ENCODE assay signal across 22 mouse cellular contexts in genomic region chr3:123112781-123113180, GRCm38 (mm10).
DNase-seq lines count a peak whose midpoint lies in the region; ATAC-seq and TF ChIP-seq lines count a peak whose summit lies in the region.
"Had no signal": no experiment of that assay in that cellular context is flagged by ENCODE, and none has a peak within 500 bp of the region (broad histone marks: within the 10 kb centered on the region; RNA-seq: fewer than 3 reads in every experiment).

No protein-coding gene starts in this region.

- no peak for TF ChIP-seq EP300 in stomach, postnatal 0 days (optimal IDR thresholded peaks at IDR 0.05)

- H3K4me2 ChIP-seq in embryonic facial prominence, embryonic 11.5 days (ENCODE audit: low read depth, low read length), result no peak overlapping the region
- peak overlapping the region; percentile 22 for H3K4me2 ChIP-seq in heart, embryonic 13.5 days
- no peak overlapping the region for H3K4me2 ChIP-seq in midbrain, embryonic 11.5 days
- H3K4me2 ChIP-seq in midbrain, embryonic 15.5 days, result no peak overlapping the region
- no peak overlapping the region for H3K4me2 ChIP-seq in stomach, postnatal 0 days (replicated peaks; ENCODE audit: low read depth)
- no peak overlapping the region for H3K4me2 ChIP-seq in forebrain, embryonic 14.5 days (ENCODE audit: low read length)
- H3K4me2 ChIP-seq: forebrain, embryonic 13.5 days; heart, embryonic 12.5 days; hindbrain, embryonic 12.5 days had no signal

- H3K36me3 ChIP-seq in embryonic facial prominence, embryonic 11.5 days (replicated peaks; ENCODE audit: control insufficient read depth, insufficient read depth, low read depth, low read length), result no peaks in the 10 kb centered on the region
- peaks cover 20% of the 10 kb centered on the region for H3K36me3 ChIP-seq in embryonic facial prominence, embryonic 10.5 days (replicated peaks)
- peaks cover 46% of the 10 kb centered on the region for H3K36me3 ChIP-seq in heart, embryonic 13.5 days
- H3K36me3 ChIP-seq in midbrain, embryonic 11.5 days (ENCODE audit: control insufficient read depth, insufficient read depth, low read length), result no peaks in the 10 kb centered on the region
- H3K36me3 ChIP-seq in midbrain, embryonic 15.5 days (replicated peaks), result no peaks in the 10 kb centered on the region
- no peaks in the 10 kb centered on the region; the same call in 1 of the 2 replicates for H3K36me3 ChIP-seq in stomach, postnatal 0 days (ENCODE audit: control insufficient read depth, insufficient read depth, low read length)
- no peaks in the 10 kb centered on the region for H3K36me3 ChIP-seq in forebrain, embryonic 14.5 days (ENCODE audit: control insufficient read depth, insufficient read depth, low read length)
- H3K36me3 ChIP-seq: hindbrain, embryonic 12.5 days had no signal

- H3K4me3 ChIP-seq in embryonic facial prominence, embryonic 11.5 days (ENCODE audit: low read depth, low read length), result no peak overlapping the region
- no peak overlapping the region for H3K4me3 ChIP-seq in embryonic facial prominence, embryonic 10.5 days
- no peak overlapping the region for H3K4me3 ChIP-seq in heart, embryonic 13.5 days
- H3K4me3 ChIP-seq in midbrain, embryonic 11.5 days (ENCODE audit: low read depth, low read length), result no peak overlapping the region
- H3K4me3 ChIP-seq in midbrain, embryonic 15.5 days, result no peak overlapping the region
- H3K4me3 ChIP-seq in stomach, postnatal 0 days (ENCODE audit: low read depth, low read length), result no peak overlapping the region
- no peak overlapping the region for H3K4me3 ChIP-seq in forebrain, embryonic 14.5 days (ENCODE audit: low read depth, low read length)
- H3K4me3 ChIP-seq: forebrain, embryonic 13.5 days; heart, embryonic 12.5 days; hindbrain, embryonic 12.5 days had no signal

- DNase-seq in embryonic facial prominence, embryonic 11.5 days (ENCODE audit: low spot score), result no peak
- DNase-seq in embryonic facial prominence, embryonic 10.5 days (ENCODE audit: low spot score), result no peak
- DNase-seq in heart, postnatal 4 days, result no peak
- DNase-seq in midbrain, embryonic 11.5 days (ENCODE audit: low spot score, missing footprints), result peak; percentile 72
- no peak for DNase-seq in stomach, postnatal 0 days (ENCODE audit: low spot score)
- no peak for DNase-seq in forebrain, embryonic 14.5 days (ENCODE audit: low spot score)
- DNase-seq: adrenal gland, adult 2 months; adrenal gland, postnatal 25 days; B cell, adult 2 months; cerebellum, adult 2 months; cerebellum, postnatal 14 days; embryo, embryonic 11 days; heart, postnatal 36 days; kidney, adult 11 months; kidney, adult 9 months had no signal

- TF ChIP-seq CTCF in stomach, postnatal 0 days (IDR thresholded peaks at IDR 0.05; ENCODE audit: low read depth), result no peak

- no peaks in the 10 kb centered on the region for H3K27me3 ChIP-seq in embryonic facial prominence, embryonic 11.5 days (ENCODE audit: control insufficient read depth, insufficient read depth, low read length)
- no peaks in the 10 kb centered on the region for H3K27me3 ChIP-seq in embryonic facial prominence, embryonic 10.5 days (replicated peaks; ENCODE audit: low read depth, poor library complexity, severe bottlenecking)
- no peaks in the 10 kb centered on the region for H3K27me3 ChIP-seq in heart, embryonic 13.5 days (replicated peaks)
- no peaks in the 10 kb centered on the region for H3K27me3 ChIP-seq in midbrain, embryonic 11.5 days (ENCODE audit: control insufficient read depth, insufficient read depth, low read length)
- H3K27me3 ChIP-seq in midbrain, embryonic 15.5 days (replicated peaks), result no peaks in the 10 kb centered on the region
- H3K27me3 ChIP-seq in stomach, postnatal 0 days (ENCODE audit: control insufficient read depth, insufficient read depth, low read length), result no peaks in the 10 kb centered on the region
- no peaks in the 10 kb centered on the region for H3K27me3 ChIP-seq in forebrain, embryonic 14.5 days (replicated peaks; ENCODE audit: control insufficient read depth, insufficient read depth, low read length)
- H3K27me3 ChIP-seq: forebrain, embryonic 13.5 days; heart, embryonic 12.5 days; hindbrain, embryonic 12.5 days had no signal

- 0 out of 2 replicates have a peak, but pooled peaks have one; percentile 48 for ATAC-seq in embryonic facial prominence, embryonic 11.5 days (replicated peaks; ENCODE audit: insufficient number of reproducible peaks, low FRiP score, low TSS enrichment, low read depth)
- ATAC-seq in heart, embryonic 13.5 days (ENCODE audit: extremely low read depth, insufficient number of reproducible peaks, low FRiP score, low TSS enrichment), result no peak
- ATAC-seq in midbrain, embryonic 11.5 days (ENCODE audit: low FRiP score), result no peak
- no peak for ATAC-seq in midbrain, embryonic 15.5 days (replicated peaks)
- peak; percentile 38; the same call in 1 of the 2 replicates for ATAC-seq in stomach, postnatal 0 days (ENCODE audit: low FRiP score, low TSS enrichment)
- no peak for ATAC-seq in forebrain, embryonic 14.5 days
- ATAC-seq: CD4-positive, CD25-positive, alpha-beta regulatory T cell, adult 4 months; forebrain, embryonic 13.5 days; hindbrain, embryonic 16.5 days had no signal

- WGBS in embryonic facial prominence, embryonic 11.5 days, result 91% methylated on average over 11 of the region's 11 CpGs
- 93% methylated on average over 11 of the region's 11 CpGs for WGBS in embryonic facial prominence, embryonic 10.5 days
- WGBS in heart, embryonic 13.5 days, result 68% methylated on average over 11 of the region's 11 CpGs
- 90% methylated on average over 11 of the region's 11 CpGs for WGBS in midbrain, embryonic 11.5 days
- WGBS in midbrain, embryonic 15.5 days, result 92% methylated on average over 11 of the region's 11 CpGs
- 84% methylated on average over 10 of the region's 11 CpGs for WGBS in stomach, postnatal 0 days
- WGBS in forebrain, embryonic 14.5 days, result 93% methylated on average over 11 of the region's 11 CpGs

- no peak overlapping the region for H3K27ac ChIP-seq in embryonic facial prominence, embryonic 11.5 days (replicated peaks; ENCODE audit: low read depth, low read length)
- no peak overlapping the region for H3K27ac ChIP-seq in embryonic facial prominence, embryonic 10.5 days (replicated peaks)
- H3K27ac ChIP-seq in heart, embryonic 13.5 days (replicated peaks), result peak overlapping the region; percentile 38
- no peak overlapping the region for H3K27ac ChIP-seq in midbrain, embryonic 11.5 days (ENCODE audit: low read depth, low read length)
- no peak overlapping the region for H3K27ac ChIP-seq in midbrain, embryonic 15.5 days
- no peak overlapping the region for H3K27ac ChIP-seq in stomach, postnatal 0 days (replicated peaks)
- H3K27ac ChIP-seq in forebrain, embryonic 14.5 days (ENCODE audit: low read depth, low read length), result no peak overlapping the region
- H3K27ac ChIP-seq: forebrain, embryonic 13.5 days; hindbrain, embryonic 12.5 days had no signal

- no peaks in the 10 kb centered on the region; the same call in 1 of the 2 replicates for H3K4me1 ChIP-seq in embryonic facial prominence, embryonic 11.5 days (ENCODE audit: control insufficient read depth, insufficient read depth, low read length)
- H3K4me1 ChIP-seq in embryonic facial prominence, embryonic 10.5 days, result peaks cover 21% of the 10 kb centered on the region
- peaks cover 66% of the 10 kb centered on the region for H3K4me1 ChIP-seq in heart, embryonic 13.5 days
- peaks cover 2% of the 10 kb centered on the region; the same call in 1 of the 2 replicates for H3K4me1 ChIP-seq in midbrain, embryonic 11.5 days (ENCODE audit: control insufficient read depth, insufficient read depth, low read length)
- peaks cover 7% of the 10 kb centered on the region for H3K4me1 ChIP-seq in midbrain, embryonic 15.5 days
- H3K4me1 ChIP-seq in stomach, postnatal 0 days (replicated peaks; ENCODE audit: control insufficient read depth, insufficient read depth), result 0 out of 2 replicates have a peak, but pooled peaks cover 2% of the 10 kb centered on the region
- H3K4me1 ChIP-seq in forebrain, embryonic 14.5 days (ENCODE audit: control insufficient read depth, insufficient read depth, low read length), result peaks cover 4% of the 10 kb centered on the region; the same call in 1 of the 2 replicates

- no peaks in the 10 kb centered on the region for H3K9me3 ChIP-seq in embryonic facial prominence, embryonic 11.5 days (replicated peaks; ENCODE audit: control insufficient read depth, low read length)
- H3K9me3 ChIP-seq in embryonic facial prominence, embryonic 10.5 days, result 0 out of 2 replicates have a peak, but pooled peaks cover 3% of the 10 kb centered on the region
- H3K9me3 ChIP-seq in heart, embryonic 13.5 days, result no peaks in the 10 kb centered on the region
- no peaks in the 10 kb centered on the region for H3K9me3 ChIP-seq in midbrain, embryonic 11.5 days (ENCODE audit: control insufficient read depth, low read length)
- H3K9me3 ChIP-seq in midbrain, embryonic 15.5 days, result no peaks in the 10 kb centered on the region
- no peaks in the 10 kb centered on the region for H3K9me3 ChIP-seq in stomach, postnatal 0 days (ENCODE audit: control insufficient read depth, low read length)
- H3K9me3 ChIP-seq in forebrain, embryonic 14.5 days (replicated peaks; ENCODE audit: control insufficient read depth, low read length), result no peaks in the 10 kb centered on the region
- H3K9me3 ChIP-seq: forebrain, embryonic 13.5 days; heart, embryonic 12.5 days; hindbrain, embryonic 12.5 days had no signal

- no peak overlapping the region for H3K9ac ChIP-seq in embryonic facial prominence, embryonic 11.5 days (replicated peaks; ENCODE audit: low read length)
- no peak overlapping the region for H3K9ac ChIP-seq in heart, embryonic 13.5 days
- no peak overlapping the region for H3K9ac ChIP-seq in midbrain, embryonic 11.5 days (ENCODE audit: low read length)
- no peak overlapping the region for H3K9ac ChIP-seq in midbrain, embryonic 15.5 days
- no peak overlapping the region for H3K9ac ChIP-seq in stomach, postnatal 0 days (ENCODE audit: low read length)
- H3K9ac ChIP-seq in forebrain, embryonic 14.5 days (ENCODE audit: low read length), result no peak overlapping the region
- H3K9ac ChIP-seq: forebrain, embryonic 13.5 days; heart, embryonic 12.5 days; hindbrain, embryonic 12.5 days had no signal

Comparison
In these comparisons a context has a peak if more than half of its experiments do, and no peak if none do; other contexts are left out.
1. ATAC-seq: peak in embryonic facial prominence, embryonic 11.5 days (single experiment) and stomach, postnatal 0 days (single experiment); none in heart, embryonic 13.5 days (single experiment), midbrain, embryonic 11.5 days (single experiment), midbrain, embryonic 15.5 days (single experiment) and forebrain, embryonic 14.5 days (single experiment).